Mouse (Mus musculus): ENCODE results near the gene Stmn1.

Stmn1 gene

DNA sequence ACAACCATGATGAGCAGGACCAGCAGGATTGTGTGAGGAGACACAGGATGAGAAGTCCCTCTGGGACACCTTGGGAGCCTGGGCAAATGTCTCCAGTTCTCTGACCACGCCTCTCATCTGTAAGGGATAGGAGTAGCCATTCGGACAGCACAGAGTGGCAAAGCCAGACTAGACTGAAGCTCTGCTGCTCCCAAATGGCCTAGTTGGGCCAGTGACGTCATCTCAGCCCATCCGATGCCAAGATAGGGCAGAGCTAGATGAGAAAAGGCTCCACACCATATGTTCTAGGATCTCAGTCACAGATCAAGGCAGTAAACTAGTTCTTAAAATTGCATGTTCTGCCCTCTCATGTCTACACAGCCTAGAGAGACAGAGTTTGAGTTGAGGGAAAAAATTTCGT lies 9.3 kb upstream of the Stmn1 start:
- DNase-seq (ENCODE audit: low read depth) = no peak

DNA sequence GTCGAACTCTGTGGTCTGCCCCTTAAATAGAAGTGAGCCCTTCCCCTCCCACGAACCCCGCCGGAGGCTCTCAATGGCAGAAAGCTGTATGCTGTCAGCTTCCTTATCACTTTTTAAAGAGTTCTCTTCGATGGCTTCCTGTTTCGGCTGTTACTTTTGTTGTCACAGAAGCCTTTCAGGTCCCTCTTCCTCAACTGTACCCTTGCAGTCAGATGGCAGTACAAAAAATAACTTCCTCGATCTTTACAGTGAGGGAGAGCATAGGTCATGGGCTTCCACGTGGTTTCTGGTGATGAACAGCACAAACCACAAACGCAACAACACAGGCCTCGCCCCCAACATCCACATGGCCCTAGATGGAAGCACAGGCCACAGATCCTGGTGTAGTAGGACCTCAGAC lies 7.8 kb upstream of the Stmn1 start:
- no peak for DNase-seq (ENCODE audit: low read depth)

DNA sequence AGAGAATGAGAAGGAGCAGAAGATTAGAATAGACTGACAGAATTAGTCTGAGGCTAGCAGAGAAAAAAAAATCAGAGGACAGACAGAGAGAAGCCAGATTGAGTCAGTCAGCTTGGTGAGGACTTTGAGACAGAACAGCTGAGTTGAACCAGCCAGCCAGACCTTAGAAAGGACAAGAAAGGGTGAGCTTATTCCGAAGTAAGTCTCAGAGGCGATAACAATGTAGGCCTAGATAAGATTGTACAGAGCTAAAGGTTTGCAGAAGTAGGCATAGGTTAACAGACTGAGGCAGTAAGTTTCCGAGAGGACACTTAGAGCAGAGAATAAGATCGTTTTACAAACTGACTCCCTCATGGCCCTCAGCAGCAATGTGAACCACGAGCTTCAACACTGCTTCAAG lies 6.9 kb upstream of the Stmn1 start:
- DNase-seq (ENCODE audit: low read depth) = no peak

DNA sequence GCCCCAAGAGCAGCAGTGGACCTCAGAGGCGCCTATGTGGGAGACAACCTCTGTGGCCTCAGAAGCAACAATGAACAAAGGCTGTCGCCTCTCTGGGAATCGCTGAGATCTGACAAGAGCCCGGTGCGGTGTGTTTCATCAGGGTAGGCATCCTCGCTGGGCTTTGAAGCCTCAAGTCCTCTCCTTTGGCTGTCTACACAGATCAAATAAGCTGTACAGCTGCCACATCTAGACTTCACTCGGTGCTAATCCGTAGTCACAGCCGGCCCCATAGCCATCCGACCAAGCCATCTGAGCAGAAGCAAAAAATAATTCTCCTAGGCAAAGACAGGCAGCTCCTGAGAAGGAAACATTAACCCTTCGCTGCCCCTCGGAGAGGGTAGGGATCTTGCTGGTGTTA lies 2.3 kb upstream of the Stmn1 start:
- no peak for DNase-seq (ENCODE audit: low read depth)

DNA sequence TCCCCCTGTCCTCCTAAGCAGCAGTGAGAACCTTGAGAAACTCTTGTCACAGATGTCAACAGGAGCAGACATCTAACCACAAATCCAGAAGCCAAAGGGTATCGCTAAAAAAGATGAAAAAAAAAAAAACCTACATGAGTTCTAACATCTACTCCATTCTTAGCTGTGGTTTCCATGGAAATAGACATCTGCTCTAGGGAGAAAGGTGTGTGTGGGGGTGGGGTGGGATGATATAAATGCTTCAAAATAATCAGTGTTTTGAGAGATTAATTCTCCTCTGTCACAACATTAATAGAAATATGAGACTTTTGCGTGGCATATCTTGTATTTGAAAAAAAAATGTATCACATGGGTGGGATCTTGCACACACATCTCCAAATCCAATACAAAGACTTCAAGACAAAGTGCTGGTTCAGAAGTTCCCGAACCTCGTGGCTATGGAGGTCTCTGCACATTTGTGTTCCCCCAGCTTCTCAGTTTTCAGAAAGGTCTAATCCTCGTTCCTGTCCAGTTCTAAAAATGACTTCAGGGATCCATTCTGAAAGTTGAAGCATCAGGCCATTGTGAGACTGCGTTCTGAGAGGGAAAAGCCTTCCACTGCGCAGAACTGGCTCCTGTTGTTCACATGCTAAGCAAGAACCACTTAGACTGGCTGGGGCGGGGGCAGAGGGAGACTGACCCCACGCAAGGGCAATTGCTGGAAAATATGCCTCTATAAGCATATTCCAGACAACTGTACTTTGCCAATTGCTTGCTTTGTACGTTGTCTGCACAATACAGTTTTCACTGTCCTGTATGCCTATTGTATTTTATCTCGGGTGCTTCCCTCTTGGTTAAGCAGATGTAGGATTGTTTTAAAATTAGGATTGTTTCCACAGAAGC lies 1.5 kb upstream of the Stmn1 start:
- no peak for DNase-seq (ENCODE audit: low read depth)

DNA sequence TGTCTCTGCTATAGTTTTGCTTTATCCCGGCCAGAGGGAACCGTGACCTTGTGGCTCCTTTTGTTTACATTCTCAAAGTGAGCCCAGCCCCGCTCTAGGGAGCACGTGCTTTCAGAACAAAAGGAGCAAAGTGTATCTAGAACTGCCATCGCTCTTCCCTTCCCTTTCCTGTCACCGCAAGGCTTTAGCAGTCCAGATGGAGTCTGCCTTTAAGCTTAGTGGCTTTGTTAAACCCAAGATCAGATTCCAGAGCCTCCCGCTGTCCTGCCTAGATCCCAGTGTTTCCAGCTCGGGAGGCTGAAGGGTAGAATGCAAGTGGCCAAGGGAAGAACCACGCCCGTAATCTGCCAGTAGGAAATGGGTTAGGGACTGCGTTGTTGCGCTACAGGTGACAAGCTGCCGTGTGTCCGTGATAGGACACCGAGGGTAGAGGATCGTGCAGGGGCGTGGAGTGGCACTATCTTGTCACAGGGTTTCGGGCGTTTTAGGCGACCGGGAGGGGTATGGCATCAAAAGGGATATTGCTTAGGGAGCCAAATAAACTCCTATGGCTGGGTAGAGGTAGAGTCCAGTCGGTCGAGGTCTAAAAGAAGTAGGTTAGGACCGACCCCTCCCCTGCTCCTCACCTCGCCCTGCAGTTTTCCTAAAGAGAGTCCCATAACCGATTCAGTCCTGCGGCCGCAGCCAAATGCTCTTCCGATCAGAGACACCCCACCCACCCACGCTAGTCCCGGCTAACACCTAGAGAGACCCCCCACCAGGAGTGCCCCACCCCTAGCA lies 495 bp upstream of the Stmn1 start:
- no peak for DNase-seq (ENCODE audit: low read depth)

DNA sequence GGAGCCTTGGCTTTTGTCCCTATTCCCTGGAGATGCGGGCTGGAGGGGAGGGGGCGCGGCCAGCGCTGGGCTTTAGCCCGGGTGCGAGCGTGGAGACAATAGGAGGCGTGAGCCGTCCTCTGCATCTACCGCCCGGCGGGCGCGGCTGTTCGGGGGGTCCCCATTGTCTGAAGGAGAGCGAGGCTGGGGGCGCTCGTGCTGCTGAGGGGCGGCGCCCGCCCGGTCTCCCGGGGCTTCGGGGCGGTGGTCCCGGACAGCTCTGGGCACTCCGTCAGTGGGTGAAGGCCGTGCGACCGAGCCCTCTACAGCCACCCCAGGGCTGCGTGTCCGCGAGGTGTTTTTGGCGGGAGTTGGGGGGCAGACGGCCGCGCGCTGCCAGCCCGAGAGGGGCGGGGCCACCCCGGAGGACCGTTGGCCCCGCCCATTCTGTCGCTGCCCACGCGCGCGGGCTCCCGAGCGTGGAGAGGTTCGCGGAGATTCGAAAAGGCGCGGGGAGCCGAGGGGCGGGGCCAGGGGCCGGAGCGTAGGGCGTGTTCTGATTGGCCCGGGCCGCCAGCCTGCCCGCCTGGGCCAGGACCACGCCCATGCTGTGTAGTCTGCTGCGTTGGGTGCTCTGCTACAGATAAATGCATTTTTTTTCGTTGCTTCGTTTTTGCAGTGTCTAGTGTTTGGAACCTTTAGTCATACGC lies 602 bp downstream of the Stmn1 start:
- DNase-seq (ENCODE audit: low read depth) = peak; percentile 89

DNA sequence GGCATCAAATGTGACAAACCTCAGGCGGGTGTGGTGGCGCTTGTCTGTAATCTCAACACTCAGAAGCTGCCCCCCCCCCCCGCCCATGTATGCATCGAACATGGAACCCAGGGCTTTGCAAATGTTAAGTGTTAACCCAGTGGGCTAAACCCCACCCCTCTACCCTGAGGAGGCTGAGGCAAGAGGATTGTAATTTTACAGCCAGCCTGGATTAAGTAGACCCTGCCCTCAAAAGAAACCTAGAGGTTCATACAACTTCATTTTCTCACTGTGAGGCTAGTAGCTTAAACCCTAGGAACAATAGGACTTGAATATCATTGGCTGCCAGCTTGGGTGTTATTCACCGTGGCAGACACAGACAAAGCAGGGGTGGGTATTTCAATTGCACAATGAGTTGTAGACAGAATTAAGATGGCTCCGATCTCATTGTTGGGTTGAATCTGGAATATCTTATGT lies 1.2 kb downstream of the Stmn1 start:
- DNase-seq (ENCODE audit: low read depth) = no peak

DNA sequence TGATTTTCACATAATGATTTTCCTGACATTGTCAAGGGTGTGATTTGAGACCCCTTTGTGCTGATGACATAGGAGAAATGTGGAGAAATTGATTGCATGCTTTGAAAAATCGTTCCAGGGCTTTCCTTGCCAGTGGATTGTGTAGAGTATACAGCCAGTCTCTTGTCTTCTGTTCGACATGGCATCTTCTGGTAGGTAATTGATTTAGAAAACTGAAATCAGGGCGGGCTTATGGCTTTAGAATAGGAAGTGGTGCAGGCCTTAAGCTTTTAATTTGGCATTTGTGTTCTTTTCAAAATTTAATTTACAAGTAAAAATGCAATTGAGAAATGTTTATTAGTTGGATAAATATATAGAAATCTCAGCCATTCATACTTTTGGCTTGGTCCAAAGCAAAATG lies 1.9 kb downstream of the Stmn1 start:
- DNase-seq (ENCODE audit: low read depth) = no peak

DNA sequence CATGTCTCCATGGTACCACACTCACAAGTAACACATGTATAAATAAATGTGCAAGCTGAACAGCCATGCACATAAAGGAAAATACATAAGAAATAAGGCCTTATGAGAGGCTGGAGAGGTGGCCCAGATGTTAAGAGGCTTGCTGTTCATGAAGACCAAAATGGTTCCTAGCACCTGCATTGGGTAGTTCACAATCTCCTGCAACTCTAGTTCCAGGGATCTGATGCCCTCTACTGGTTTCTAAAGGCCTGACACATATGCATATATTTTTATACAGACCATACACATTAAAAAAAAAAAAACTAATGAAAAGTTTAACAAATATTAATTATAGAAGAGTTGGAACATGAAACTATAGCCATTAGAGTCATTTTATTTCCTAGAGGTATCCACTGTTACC lies 3.3 kb downstream of the Stmn1 start:
- DNase-seq (ENCODE audit: low read depth) = no peak

DNA sequence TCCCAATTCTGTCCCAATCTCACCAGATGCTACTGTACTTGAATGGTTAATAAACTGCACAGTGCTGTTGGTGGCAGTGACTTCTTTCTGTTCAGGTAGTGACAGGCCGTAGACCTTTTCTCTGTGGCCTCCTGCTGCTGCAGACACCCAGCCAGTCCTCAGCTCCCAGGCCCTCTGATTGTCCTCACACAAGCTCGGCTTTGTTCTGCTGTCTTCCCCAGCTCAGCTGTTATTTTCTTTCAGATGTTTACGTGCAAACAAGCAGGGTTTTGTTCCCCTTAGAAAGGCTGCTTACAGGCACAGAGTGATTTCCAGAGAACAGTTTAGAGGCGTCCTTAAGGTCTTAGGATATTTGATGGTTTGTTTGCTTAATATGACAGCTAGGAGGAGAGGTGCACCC lies 5.6 kb downstream of the Stmn1 start:
- DNase-seq (ENCODE audit: low read depth) = no peak

DNA sequence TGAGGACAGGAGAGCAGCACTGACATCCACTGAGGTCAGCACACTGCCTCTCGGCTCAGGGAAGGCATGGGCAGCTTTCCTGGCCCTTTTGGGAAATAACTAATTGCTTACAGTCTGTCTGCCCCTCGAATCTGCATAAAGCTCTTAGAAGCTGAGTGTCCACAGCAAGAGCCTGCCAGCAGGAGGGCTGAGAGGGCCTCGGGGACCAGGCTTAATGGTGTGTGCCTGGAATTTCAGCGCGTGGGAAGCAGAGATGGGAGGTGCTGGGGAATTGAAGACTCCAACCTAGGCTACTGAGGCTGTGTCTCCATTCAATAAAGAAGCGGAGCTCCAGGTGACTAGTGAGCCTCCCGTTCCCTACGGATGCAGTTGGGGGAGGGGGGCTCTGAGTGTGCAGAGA lies 6.1 kb downstream of the Stmn1 start:
- DNase-seq (ENCODE audit: low read depth) = no peak

DNA sequence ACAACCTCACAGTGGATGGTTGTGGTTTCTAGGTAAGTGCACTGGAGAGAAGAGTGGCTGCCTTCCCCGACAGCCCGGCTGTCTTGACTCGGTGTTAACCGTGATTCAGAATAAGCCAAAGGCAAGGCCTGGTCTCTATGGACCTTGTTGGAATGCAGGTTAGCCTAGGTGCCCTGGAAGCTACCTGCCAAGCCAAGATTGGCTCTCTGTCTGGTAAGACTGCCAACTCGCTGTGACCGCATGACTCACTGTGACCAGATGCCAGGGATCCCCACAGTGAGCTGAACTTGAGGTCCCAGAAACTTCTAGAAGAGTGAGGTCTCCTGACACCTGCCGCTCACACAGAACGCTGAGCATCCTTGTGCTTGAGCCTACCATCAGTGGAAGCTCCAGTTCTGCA lies 8.8 kb downstream of the Stmn1 start:
- DNase-seq (ENCODE audit: low read depth) = no peak

DNA sequence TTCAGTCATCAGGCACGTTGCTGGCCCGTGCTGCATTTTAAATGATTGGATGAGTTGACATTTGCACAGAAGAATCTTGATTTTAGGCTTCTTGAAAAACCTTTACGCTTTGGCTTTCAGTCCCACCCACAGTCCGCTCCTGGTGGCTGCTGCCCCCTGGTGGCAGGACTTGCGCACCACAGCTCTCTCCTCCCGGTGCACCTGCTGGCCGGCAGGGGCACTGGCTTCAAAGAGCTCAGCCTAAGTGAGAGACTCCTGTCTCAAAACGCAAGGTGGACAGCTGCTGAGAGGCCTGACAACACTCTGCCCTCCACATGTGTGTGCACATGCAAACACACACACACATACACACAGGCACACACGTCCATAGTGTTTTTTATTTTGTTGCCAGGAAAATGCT lies 9.9 kb downstream of the Stmn1 start:
- DNase-seq (ENCODE audit: low read depth) = peak; percentile 83

DNA sequence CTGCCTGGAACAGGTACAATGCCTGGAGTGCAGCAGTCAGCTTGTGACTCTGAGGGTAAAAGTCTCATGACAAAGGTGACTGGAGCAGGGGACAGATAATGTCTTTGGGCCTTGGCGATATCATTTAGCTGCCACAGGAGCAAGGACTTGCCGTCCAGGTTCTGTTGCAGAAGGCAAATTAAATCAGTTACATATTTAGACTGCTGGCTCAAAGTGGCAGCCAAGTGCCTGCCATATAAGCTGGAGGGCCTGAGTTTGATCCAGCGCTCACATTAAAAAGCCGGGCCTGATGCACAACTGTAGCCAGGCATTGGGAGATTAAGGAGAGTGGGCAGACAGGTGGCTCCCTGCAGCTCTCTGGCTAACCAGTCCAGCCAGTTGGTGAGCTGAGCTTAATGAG lies 11.7 kb downstream of the Stmn1 start:
- DNase-seq (ENCODE audit: low read depth) = no peak

DNA sequence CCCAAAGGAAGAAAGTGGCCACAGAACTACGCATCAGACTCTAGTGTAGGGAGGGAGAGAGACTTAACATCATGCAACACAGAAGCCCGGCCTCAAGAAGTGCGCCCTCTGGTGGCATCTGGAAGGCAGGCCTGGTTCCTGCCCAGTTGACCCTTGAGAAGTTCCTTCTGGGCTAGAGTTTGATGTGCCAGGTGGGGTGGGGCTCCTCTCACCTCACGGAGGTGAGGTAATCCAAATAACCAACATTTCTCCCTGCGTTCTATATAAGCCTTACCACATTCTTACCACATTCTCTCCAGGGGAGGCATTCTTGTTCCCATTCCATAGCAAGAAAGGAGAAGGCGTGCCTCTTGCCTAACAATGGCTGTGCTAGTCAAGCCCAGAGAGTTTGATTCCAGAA lies 12.7 kb downstream of the Stmn1 start:
- DNase-seq (ENCODE audit: low read depth) = peak; percentile 72

DNA sequence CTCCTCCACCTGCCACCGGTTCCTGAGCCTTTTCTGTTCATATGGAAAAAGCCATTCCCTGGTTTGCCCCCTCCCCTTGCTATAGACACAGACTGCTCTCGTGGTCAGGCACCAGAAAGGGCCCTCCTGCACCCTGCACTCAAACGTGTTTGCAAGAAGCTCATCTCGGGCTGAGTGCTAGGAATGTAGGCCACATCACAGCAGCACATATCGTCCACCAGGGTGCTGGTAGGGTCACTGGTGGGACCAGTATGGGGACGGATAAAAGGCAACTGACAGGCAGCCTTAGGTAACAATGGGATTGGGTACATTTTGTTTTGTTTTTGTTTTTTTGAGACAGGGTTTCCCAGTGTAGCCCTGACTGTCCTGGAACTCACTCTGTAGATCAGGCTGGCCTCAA lies 13.2 kb downstream of the Stmn1 start:
- no peak for DNase-seq (ENCODE audit: low read depth)

DNA sequence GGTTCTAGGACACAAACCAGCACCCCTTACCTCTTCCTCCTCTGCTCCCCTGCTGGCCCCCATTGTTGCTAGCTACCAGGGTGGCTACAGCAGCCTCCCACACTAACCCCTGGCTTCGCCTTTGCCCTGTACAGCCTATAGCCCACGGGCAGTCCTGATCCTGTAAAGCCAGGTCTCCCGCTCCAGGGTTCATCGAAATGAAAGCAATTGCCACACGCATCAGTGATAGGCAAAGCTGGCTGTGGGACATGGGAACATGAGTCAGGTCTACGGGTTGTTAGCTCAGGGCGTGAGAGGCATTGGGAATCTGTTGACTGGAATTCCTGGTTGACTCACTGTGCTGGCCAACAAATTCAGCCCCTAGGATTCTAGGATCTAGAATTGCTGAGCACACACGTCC lies 14.3 kb downstream of the Stmn1 start:
- DNase-seq (ENCODE audit: low read depth) = no peak

DNA sequence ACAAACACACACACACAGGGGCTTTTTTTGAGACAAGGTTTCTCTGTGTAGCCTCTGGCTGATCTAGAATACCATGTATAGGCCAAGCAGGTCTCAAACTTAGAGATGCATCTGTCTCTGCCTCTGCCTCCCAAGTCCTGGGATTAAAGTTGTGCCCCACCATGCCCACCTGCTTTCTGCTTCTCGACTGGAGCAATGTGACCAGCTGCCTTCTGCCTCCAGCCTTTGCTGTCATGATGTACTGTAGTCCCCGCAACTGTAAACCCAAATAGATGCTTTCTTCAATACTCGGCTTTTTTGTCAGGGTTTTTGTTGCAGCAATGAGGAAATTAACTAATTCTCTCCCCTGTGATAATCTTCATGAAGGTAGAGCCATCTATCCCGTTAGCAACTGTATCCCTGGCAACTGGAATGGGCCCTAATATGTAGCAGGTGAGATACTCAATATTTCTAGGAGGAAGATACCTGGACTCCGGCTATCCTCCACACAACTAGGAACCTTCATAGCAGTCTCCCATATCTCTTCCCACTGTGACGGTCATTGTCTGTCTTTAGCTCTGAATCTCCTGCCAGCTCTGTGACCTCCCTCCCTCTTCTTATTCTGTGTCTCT lies 15.1 kb downstream of the Stmn1 start:
- DNase-seq (ENCODE audit: low read depth) = no peak

DNA sequence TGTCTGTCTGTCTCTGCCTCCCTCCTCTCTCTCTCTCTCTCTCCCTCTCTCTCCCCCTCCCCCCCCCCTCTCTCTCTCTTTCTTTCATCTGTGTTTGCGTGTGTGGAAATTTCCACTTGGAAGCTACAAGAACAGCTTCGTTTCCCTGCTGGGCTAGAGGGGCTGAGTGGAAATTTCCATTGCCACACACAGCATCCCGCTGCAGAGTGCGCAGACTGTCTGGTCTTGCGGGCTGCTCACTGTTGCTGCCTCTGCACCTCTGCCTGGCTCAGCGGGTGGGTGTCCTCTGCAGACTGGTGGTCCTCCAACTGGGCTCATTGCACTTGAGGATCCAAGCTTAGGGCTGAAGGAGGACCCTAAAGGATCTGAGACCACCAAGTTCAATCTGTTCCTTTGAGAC lies 15.6 kb downstream of the Stmn1 start:
- no peak for DNase-seq (ENCODE audit: low read depth)

DNA sequence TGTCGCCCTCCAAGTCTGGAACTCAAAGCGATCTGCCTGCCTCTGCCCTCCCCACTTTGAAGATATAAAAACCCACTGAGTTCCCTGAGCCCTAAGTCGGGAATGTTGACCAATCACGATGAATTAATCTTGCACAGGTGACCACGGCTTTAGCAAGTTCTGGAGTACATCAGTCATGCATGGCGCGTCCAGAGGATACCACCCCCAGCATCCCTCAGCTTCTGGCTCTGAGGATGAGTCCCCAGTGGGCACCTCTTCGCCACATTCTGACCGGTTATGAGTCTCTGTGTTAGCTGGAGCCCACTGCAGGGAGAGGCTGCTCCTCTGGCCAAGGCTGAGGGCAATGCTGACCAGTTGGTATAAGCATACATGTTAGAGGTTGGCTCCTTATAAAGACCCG lies 16.1 kb downstream of the Stmn1 start:
- DNase-seq (ENCODE audit: low read depth) = no peak

DNA sequence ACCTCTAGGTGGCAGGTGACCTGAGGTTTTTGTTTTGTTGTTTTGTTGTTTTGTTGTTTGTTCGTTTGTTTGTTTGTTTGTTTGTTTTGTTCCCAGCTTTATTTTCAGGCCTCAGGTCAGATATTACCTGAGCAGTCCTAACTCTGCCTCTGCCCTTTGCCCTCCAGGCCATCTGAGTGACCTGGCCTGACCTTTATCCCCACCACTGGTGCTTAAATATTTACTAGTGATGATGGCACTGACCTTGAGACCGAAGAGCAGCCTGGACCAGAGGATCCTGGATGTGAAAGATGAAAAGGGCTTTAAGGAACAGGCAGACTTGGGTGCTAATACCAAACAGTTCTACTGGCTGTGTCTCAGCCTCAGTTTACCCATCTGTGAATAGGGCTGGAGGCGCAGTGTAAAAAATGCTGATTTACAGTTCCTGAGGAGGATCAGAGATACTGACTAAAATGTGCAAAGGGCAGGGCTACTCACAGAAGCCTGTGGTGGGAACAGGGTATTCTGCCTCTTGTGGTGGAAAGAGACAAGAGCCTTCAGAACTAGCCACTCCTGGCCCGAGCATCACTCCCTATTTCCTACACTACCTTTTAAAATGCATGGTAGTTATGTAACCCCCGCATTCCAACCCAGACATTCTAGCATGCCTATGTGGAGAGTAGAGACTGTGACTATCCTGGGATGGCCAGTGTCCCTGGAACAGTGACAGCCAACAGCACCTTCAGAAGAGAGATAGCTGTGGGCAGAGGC lies 17.2 kb downstream of the Stmn1 start:
- no peak for DNase-seq (ENCODE audit: low read depth)

Measured in c-Kit-positive CD71-negative TER-119-negative erythroid progenitor cells, embryonic 14.5 days (primary cell).